In the genomic region with DNA sequence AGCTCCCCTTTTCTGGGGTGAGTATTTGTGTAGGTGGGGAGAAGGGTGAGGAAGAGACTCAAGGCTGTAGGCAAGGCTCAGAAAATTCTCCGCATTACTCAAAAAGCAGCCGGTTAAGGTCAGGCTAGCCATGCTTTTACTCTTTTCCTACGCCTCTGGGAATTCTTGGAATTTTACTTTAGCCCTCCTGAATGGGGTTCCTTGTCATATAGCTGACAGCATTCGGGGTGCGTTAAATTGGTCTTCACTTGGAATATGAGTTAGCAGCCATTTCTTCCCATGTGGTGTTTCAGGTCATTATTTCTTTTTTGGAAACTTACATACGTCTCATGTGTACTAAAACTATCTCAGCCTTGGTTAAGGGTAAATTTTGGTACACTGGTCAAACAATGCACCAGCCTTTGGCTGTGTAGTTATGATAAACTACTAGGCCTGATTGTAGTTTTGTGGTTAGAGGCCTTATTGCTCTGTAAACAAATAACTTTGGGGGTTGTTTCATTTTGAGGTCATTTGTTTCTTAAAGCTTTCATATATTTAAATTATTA, we compare ENCODE assay signal across 8 mouse cellular contexts. TPM values are rescaled to one million over a fixed set of nuclear protein-coding genes. Genes with fewer than 3 reads are reported as not detected.
DNase-seq lines count a peak whose midpoint lies in the region; ATAC-seq and TF ChIP-seq lines count a peak whose summit lies in the region.

No protein-coding gene starts in this region.

- H3K9ac ChIP-seq in hindbrain, embryonic 13.5 days: peak overlapping the region; percentile 91
- H3K9ac ChIP-seq in midbrain, embryonic 15.5 days: peak overlapping the region; percentile 85

- peaks cover 3% of the 10 kb centered on the region; the same call in 1 of the 2 replicates for H3K4me1 ChIP-seq in kidney, adult 2 months (ENCODE audit: control insufficient read depth, insufficient read depth, low read length)
- peaks cover 12% of the 10 kb centered on the region for H3K4me1 ChIP-seq in bone marrow macrophage, adult 2 months (ENCODE audit: control insufficient read depth, insufficient read depth, low read length)
- H3K4me1 ChIP-seq in hindbrain, embryonic 13.5 days (replicated peaks): peaks cover 21% of the 10 kb centered on the region
- peaks cover 23% of the 10 kb centered on the region for H3K4me1 ChIP-seq in midbrain, embryonic 15.5 days

- 17% methylated on average over 6 of the region's 6 CpGs for WGBS in kidney, adult 2 months
- WGBS in hindbrain, embryonic 13.5 days: 4% methylated on average over 6 of the region's 6 CpGs
- WGBS in midbrain, embryonic 15.5 days: 9% methylated on average over 6 of the region's 6 CpGs

- peak overlapping the region; percentile 80 for H3K4me2 ChIP-seq in hindbrain, embryonic 13.5 days
- H3K4me2 ChIP-seq in midbrain, embryonic 15.5 days: peak overlapping the region; percentile 67

- TF ChIP-seq POLR2A in kidney, adult 2 months (IDR thresholded peaks at IDR 0.05; ENCODE audit: low read depth, low read length): no peak
- no peak for TF ChIP-seq POLR2A in bone marrow macrophage, adult 2 months (IDR thresholded peaks at IDR 0.05; ENCODE audit: borderline replicate concordance, low read depth, low read length)

- no peak for DNase-seq in kidney, adult 2 months
- DNase-seq in kidney, postnatal 10 days: no peak
- DNase-seq in layer of hippocampus, postnatal 10 days (ENCODE audit: low spot score in 2 of 2): no peak
- DNase-seq in adrenal gland, adult (ENCODE audit: inconsistent age in 2 of 2, low spot score in 1 of 2): no peak
- DNase-seq in layer of hippocampus, adult 9-11 months: no peak

- no peaks in the 10 kb centered on the region for H3K9me3 ChIP-seq in hindbrain, embryonic 13.5 days
- H3K9me3 ChIP-seq in midbrain, embryonic 15.5 days: no peaks in the 10 kb centered on the region

- peak overlapping the region; percentile 77 for H3K27ac ChIP-seq in kidney, adult 2 months (ENCODE audit: insufficient read depth, low read depth, low read length)
- H3K27ac ChIP-seq in bone marrow macrophage, adult 2 months (ENCODE audit: insufficient read depth, low read depth, low read length): no peak overlapping the region
- H3K27ac ChIP-seq in hindbrain, embryonic 13.5 days: no peak overlapping the region
- peak overlapping the region; percentile 91 for H3K27ac ChIP-seq in midbrain, embryonic 15.5 days

- H3K27me3 ChIP-seq in kidney, adult 2 months (replicated peaks; ENCODE audit: control insufficient read depth, insufficient read depth, low read length): no peaks in the 10 kb centered on the region
- no peaks in the 10 kb centered on the region for H3K27me3 ChIP-seq in hindbrain, embryonic 13.5 days
- H3K27me3 ChIP-seq in midbrain, embryonic 15.5 days (replicated peaks): no peaks in the 10 kb centered on the region

- peak overlapping the region; percentile 99 for H3K4me3 ChIP-seq in kidney, adult 2 months (ENCODE audit: insufficient read depth, low read depth, low read length)
- H3K4me3 ChIP-seq in bone marrow macrophage, adult 2 months (ENCODE audit: insufficient read depth, low read length): peak overlapping the region; percentile 100
- peak overlapping the region; percentile 87 for H3K4me3 ChIP-seq in hindbrain, embryonic 13.5 days
- peak overlapping the region; percentile 94 for H3K4me3 ChIP-seq in midbrain, embryonic 15.5 days

- no peak for ATAC-seq in hindbrain, embryonic 13.5 days (ENCODE audit: low FRiP score)
- ATAC-seq in midbrain, embryonic 15.5 days (replicated peaks): no peak

- no peak for TF ChIP-seq CTCF in kidney, adult 2 months (conservative IDR thresholded peaks at IDR 0.05; ENCODE audit: insufficient read depth, insufficient read length, low read depth, low read length)
- no peak for TF ChIP-seq CTCF in bone marrow macrophage, adult 2 months (IDR thresholded peaks at IDR 0.05; ENCODE audit: low read depth, low read length)

- H3K36me3 ChIP-seq in kidney, adult 2 months (ENCODE audit: control insufficient read depth, insufficient read depth, low read length): no peaks in the 10 kb centered on the region
- no peaks in the 10 kb centered on the region for H3K36me3 ChIP-seq in hindbrain, embryonic 13.5 days
- H3K36me3 ChIP-seq in midbrain, embryonic 15.5 days (replicated peaks): no peaks in the 10 kb centered on the region

RNA-seq across cellular contexts. Expression of a gene that starts 1.1 kb away (rescaled TPM):
- 16.9 and 21.3 TPM in 2 replicates for polyA plus RNA-seq in kidney, adult 2 months (2012; rRNA removed)
- 43.8 and 45.7 TPM in 2 replicates for polyA plus RNA-seq in bone marrow macrophage, adult 2 months (2012; ENCODE audit: insufficient read depth, insufficient read length, missing spikeins)
- polyA plus RNA-seq in hindbrain, embryonic 13.5 days (2015; fragmentation: Nextera tagmentation; extraction: Ambion mirVana): 50.5 and 52.4 TPM in 2 replicates
- 54.9 and 59.7 TPM in 2 replicates for polyA plus RNA-seq in midbrain, embryonic 15.5 days (2015; fragmentation: Nextera tagmentation; extraction: Ambion mirVana)
- 100 to 1,000 TPM; 147 to 153 TPM for total RNA-seq in layer of hippocampus, postnatal 10 days (2021)

Comparison
In these comparisons a context has a peak if more than half of its experiments do, and no peak if none do; other contexts are left out.
1. H3K27ac ChIP-seq: peak in kidney, adult 2 months (single experiment) and midbrain, embryonic 15.5 days (single experiment); none in bone marrow macrophage, adult 2 months (single experiment) and hindbrain, embryonic 13.5 days (single experiment).
2. Peak in every context shown above with its lines, with median percentiles within 50 percentile points of each other: H3K4me3 ChIP-seq.